Mouse (Mus musculus) CH12.LX (cell line): ENCODE results near the gene Rasal1.

ENCODE experiments used
- CTCF ChIP-seq, 2 experiments: IDR thresholded peaks in 1 of 2; conservative IDR thresholded peaks in 1 of 2; 2 replicates each; pipeline ENCODE4 v1.5.1; 2011 to 2012; ENCODE audit warnings: low read depth in 2 of 2, low read length in 2 of 2, improper control_type of control experiment in 1 of 2, inconsistent platforms in 1 of 2, mild to moderate bottlenecking in 1 of 2, moderate library complexity in 1 of 2
- MAFK ChIP-seq: IDR thresholded peaks from 2 replicates; pipeline ENCODE4 v1.6.1; 2011; ENCODE audit warnings: low read length, improper control_type of control experiment; ENCODE audit not compliant: insufficient replicate concordance
- MXI1 ChIP-seq: IDR thresholded peaks from 2 replicates; pipeline ENCODE4 v1.6.1; 2011; ENCODE audit warnings: mild to moderate bottlenecking, low read depth, low read length, improper control_type of control experiment
- POLR2A ChIP-seq: IDR thresholded peaks from 2 replicates; pipeline ENCODE4 v1.6.1; 2011; ENCODE audit warnings: low read depth, mild to moderate bottlenecking, improper control_type of control experiment, low read length

DNA sequence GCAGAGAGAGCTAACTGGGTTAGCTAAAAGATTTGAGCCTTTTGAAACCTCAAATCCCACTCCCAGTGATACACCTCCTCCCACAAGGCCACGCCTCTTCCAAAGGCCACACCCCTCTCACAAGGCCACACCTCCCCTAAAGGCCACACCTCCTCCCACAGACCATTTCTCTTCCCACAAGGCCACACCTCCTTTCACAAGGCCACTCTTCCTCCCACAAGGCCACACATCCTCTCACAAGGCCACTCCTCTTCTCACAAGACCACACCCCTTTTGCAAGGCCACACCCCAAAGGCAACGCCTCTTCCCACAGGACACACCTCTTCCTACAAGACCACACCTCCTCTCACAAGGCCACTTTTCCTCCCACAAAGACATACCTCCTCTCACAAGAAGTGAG is 28.9 kb downstream of the Rasal1 start:
- no peak for TF ChIP-seq CTCF (conservative IDR thresholded peaks at IDR 0.05 in 1 of 2, IDR thresholded peaks at IDR 0.05 in 1 of 2; ENCODE audit: low read depth in 2 of 2, low read length in 2 of 2)
- no peak for TF ChIP-seq MAFK
- TF ChIP-seq MXI1 = no peak
- TF ChIP-seq POLR2A = no peak
